22 mouse cellular contexts compared by ENCODE assay signal in the genomic region with DNA sequence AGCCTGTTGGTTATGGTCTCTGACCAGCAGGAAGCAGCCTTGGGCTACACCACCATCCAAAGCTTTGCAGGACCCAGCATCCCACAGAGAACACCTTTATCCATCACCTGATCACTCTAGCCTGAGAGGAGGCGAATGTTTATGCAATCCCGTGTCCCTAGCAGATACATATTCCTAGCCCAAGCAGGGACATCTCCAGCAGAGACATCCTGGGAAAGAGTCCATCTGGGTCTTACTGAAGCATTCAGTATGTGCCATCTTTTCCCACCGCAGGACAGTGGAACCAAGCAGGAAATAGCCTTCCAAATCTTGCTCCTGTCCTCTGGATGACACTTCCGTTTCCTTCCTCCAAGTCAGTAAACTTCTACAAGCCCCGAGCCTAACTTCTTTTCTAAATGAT.
A peak's percentile ranks its signal among the peaks of the same experiment; 100 is the strongest.
DNase-seq lines count a peak whose midpoint lies in the region; ATAC-seq and TF ChIP-seq lines count a peak whose summit lies in the region.
"Had no signal": no experiment of that assay in that cellular context is flagged by ENCODE, and none has a peak within 500 bp of the region (broad histone marks: within the 10 kb centered on the region; RNA-seq: fewer than 3 reads in every experiment).

No protein-coding gene starts in this region.

- H3K9me3 ChIP-seq in intestine, postnatal 0 days (ENCODE audit: control insufficient read depth): no peaks in the 10 kb centered on the region
- H3K9me3 ChIP-seq in intestine, embryonic 15.5 days: no peaks in the 10 kb centered on the region
- H3K9me3 ChIP-seq in liver, postnatal 0 days (ENCODE audit: low read length): no peaks in the 10 kb centered on the region
- H3K9me3 ChIP-seq in liver, embryonic 12.5 days (replicated peaks): no peaks in the 10 kb centered on the region
- H3K9me3 ChIP-seq in forebrain, embryonic 15.5 days: no peaks in the 10 kb centered on the region
- H3K9me3 ChIP-seq: embryonic facial prominence, embryonic 15.5 days; heart, embryonic 15.5 days; hindbrain, embryonic 15.5 days had no signal

- 0 out of 2 replicates have a peak, but pooled peaks have one; percentile 19 for TF ChIP-seq CTCF in cerebellum, adult 2 months (IDR thresholded peaks at IDR 0.05; ENCODE audit: borderline replicate concordance, insufficient read depth, low read depth, low read length)
- TF ChIP-seq CTCF in intestine, postnatal 0 days (IDR thresholded peaks at IDR 0.05; ENCODE audit: low read depth): peak; percentile 27; the same call in 1 of the 2 replicates
- TF ChIP-seq CTCF in liver, postnatal 0 days (IDR thresholded peaks at IDR 0.05; ENCODE audit: low read depth): 0 out of 2 replicates have a peak, but pooled peaks have one; percentile 20

- no peak for TF ChIP-seq POLR2A in cerebellum, adult 2 months (IDR thresholded peaks at IDR 0.05; ENCODE audit: borderline replicate concordance, insufficient read depth, low read length)

- no peak overlapping the region for H3K4me2 ChIP-seq in intestine, postnatal 0 days (replicated peaks; ENCODE audit: low read depth)
- no peak overlapping the region for H3K4me2 ChIP-seq in intestine, embryonic 15.5 days (replicated peaks)
- no peak overlapping the region for H3K4me2 ChIP-seq in liver, postnatal 0 days (ENCODE audit: low read depth, low read length)
- no peak overlapping the region for H3K4me2 ChIP-seq in liver, embryonic 12.5 days
- no peak overlapping the region for H3K4me2 ChIP-seq in forebrain, embryonic 15.5 days (replicated peaks)
- H3K4me2 ChIP-seq: embryonic facial prominence, embryonic 15.5 days; heart, embryonic 11.5 days; heart, embryonic 15.5 days; hindbrain, embryonic 15.5 days had no signal

- no peak for TF ChIP-seq EP300 in liver, postnatal 0 days (IDR thresholded peaks at IDR 0.05; ENCODE audit: low read depth)

- DNase-seq in cerebellum, adult 2 months: peak in 1 of 2 experiments; percentile 54
- no peak for DNase-seq in cerebellum, postnatal 25 days
- no peak for DNase-seq in liver, postnatal 0 days
- DNase-seq: adrenal gland, postnatal 14 days; cerebellum, adult 8-10 months; embryo, embryonic 11 days; gastrocnemius, postnatal 10 days; heart, adult 2 months; heart, postnatal 36 days had no signal

- 26% methylated on average over 5 of the region's 5 CpGs for WGBS in cerebellum, adult 2 months
- WGBS in intestine, postnatal 0 days: 60% methylated on average over 5 of the region's 5 CpGs
- WGBS in intestine, embryonic 15.5 days: 54% methylated on average over 5 of the region's 5 CpGs
- WGBS in liver, postnatal 0 days (ENCODE audit: insufficient replicate concordance): 65% methylated on average over 5 of the region's 5 CpGs
- WGBS in liver, embryonic 12.5 days (ENCODE audit: insufficient replicate concordance): 52% methylated on average over 5 of the region's 5 CpGs
- WGBS in forebrain, embryonic 15.5 days: 85% methylated on average over 5 of the region's 5 CpGs

- H3K27ac ChIP-seq in cerebellum, adult 2 months (ENCODE audit: insufficient read depth, low read length): peak overlapping the region; percentile 29; the same call in 1 of the 2 replicates
- H3K27ac ChIP-seq in intestine, postnatal 0 days (ENCODE audit: low read depth, low read length): no peak overlapping the region
- H3K27ac ChIP-seq in intestine, embryonic 15.5 days: no peak overlapping the region
- no peak overlapping the region for H3K27ac ChIP-seq in liver, postnatal 0 days (ENCODE audit: low read depth)
- no peak overlapping the region for H3K27ac ChIP-seq in liver, embryonic 12.5 days
- no peak overlapping the region for H3K27ac ChIP-seq in forebrain, embryonic 15.5 days (replicated peaks)
- H3K27ac ChIP-seq: embryonic facial prominence, embryonic 15.5 days; forebrain, embryonic 10.5 days; heart, adult 2 months; heart, embryonic 15.5 days; hindbrain, embryonic 15.5 days had no signal

- H3K4me3 ChIP-seq in cerebellum, adult 2 months (replicated peaks; ENCODE audit: insufficient read depth, low read depth, low read length): no peak overlapping the region
- no peak overlapping the region for H3K4me3 ChIP-seq in intestine, postnatal 0 days (ENCODE audit: low read depth, low read length)
- no peak overlapping the region for H3K4me3 ChIP-seq in intestine, embryonic 15.5 days (replicated peaks)
- no peak overlapping the region for H3K4me3 ChIP-seq in liver, postnatal 0 days (ENCODE audit: low read depth, low read length)
- no peak overlapping the region for H3K4me3 ChIP-seq in liver, embryonic 12.5 days
- no peak overlapping the region for H3K4me3 ChIP-seq in forebrain, embryonic 15.5 days
- H3K4me3 ChIP-seq: embryonic facial prominence, embryonic 15.5 days; erythroblast, embryonic 14.5 days; forebrain, embryonic 10.5 days; heart, adult 2 months; heart, embryonic 15.5 days; hindbrain, embryonic 15.5 days had no signal

- peaks cover 44% of the 10 kb centered on the region for H3K4me1 ChIP-seq in cerebellum, adult 2 months (ENCODE audit: control insufficient read depth, insufficient read depth, low read length)
- H3K4me1 ChIP-seq in intestine, postnatal 0 days (replicated peaks; ENCODE audit: control insufficient read depth, insufficient read depth, low read length): peaks cover 3% of the 10 kb centered on the region; the same call in 1 of the 2 replicates
- peaks cover 23% of the 10 kb centered on the region for H3K4me1 ChIP-seq in intestine, embryonic 15.5 days (replicated peaks)
- H3K4me1 ChIP-seq in liver, postnatal 0 days (ENCODE audit: insufficient read depth): peaks cover 16% of the 10 kb centered on the region
- peaks cover 43% of the 10 kb centered on the region for H3K4me1 ChIP-seq in liver, embryonic 12.5 days
- peaks cover 34% of the 10 kb centered on the region for H3K4me1 ChIP-seq in forebrain, embryonic 15.5 days

- no peaks in the 10 kb centered on the region for H3K27me3 ChIP-seq in cerebellum, adult 2 months (ENCODE audit: control insufficient read depth, insufficient read depth, low read length)
- H3K27me3 ChIP-seq in intestine, postnatal 0 days (replicated peaks; ENCODE audit: control insufficient read depth, insufficient read depth, low read length): no peaks in the 10 kb centered on the region
- H3K27me3 ChIP-seq in intestine, embryonic 15.5 days (replicated peaks): no peaks in the 10 kb centered on the region
- no peaks in the 10 kb centered on the region for H3K27me3 ChIP-seq in liver, postnatal 0 days (ENCODE audit: insufficient read depth, low read length)
- H3K27me3 ChIP-seq in liver, embryonic 12.5 days (replicated peaks): no peaks in the 10 kb centered on the region
- H3K27me3 ChIP-seq in forebrain, embryonic 15.5 days: no peaks in the 10 kb centered on the region
- H3K27me3 ChIP-seq: embryonic facial prominence, embryonic 15.5 days; heart, embryonic 15.5 days; hindbrain, embryonic 15.5 days; Patski had no signal

- ATAC-seq in intestine, postnatal 0 days: no peak
- no peak for ATAC-seq in intestine, embryonic 15.5 days
- no peak for ATAC-seq in liver, postnatal 0 days
- no peak for ATAC-seq in liver, embryonic 12.5 days
- no peak for ATAC-seq in forebrain, embryonic 15.5 days (replicated peaks)
- ATAC-seq: activated CD4-positive, CD25-positive, alpha-beta regulatory T cell, adult 4 months; forebrain, embryonic 14.5 days; Patski had no signal

- no peak overlapping the region for H3K9ac ChIP-seq in intestine, postnatal 0 days (ENCODE audit: low read depth, low read length)
- H3K9ac ChIP-seq in intestine, embryonic 15.5 days: no peak overlapping the region
- no peak overlapping the region for H3K9ac ChIP-seq in liver, postnatal 0 days (replicated peaks)
- no peak overlapping the region for H3K9ac ChIP-seq in liver, embryonic 12.5 days
- H3K9ac ChIP-seq in forebrain, embryonic 15.5 days (replicated peaks): no peak overlapping the region
- H3K9ac ChIP-seq: embryonic facial prominence, embryonic 15.5 days; heart, embryonic 15.5 days; hindbrain, embryonic 15.5 days had no signal

- H3K36me3 ChIP-seq in intestine, postnatal 0 days (ENCODE audit: control insufficient read depth, insufficient read depth): no peaks in the 10 kb centered on the region
- no peaks in the 10 kb centered on the region for H3K36me3 ChIP-seq in intestine, embryonic 15.5 days
- H3K36me3 ChIP-seq in liver, postnatal 0 days (replicated peaks; ENCODE audit: insufficient read depth, low read length): no peaks in the 10 kb centered on the region
- H3K36me3 ChIP-seq in liver, embryonic 12.5 days: no peaks in the 10 kb centered on the region
- H3K36me3 ChIP-seq in forebrain, embryonic 15.5 days: no peaks in the 10 kb centered on the region
- H3K36me3 ChIP-seq: embryonic facial prominence, embryonic 15.5 days; heart, embryonic 15.5 days; hindbrain, embryonic 15.5 days had no signal
